Mouse (Mus musculus) liver, embryonic 14 days (tissue): ENCODE measurements around the gene BC051142. TPM values are rescaled to one million over a fixed set of nuclear protein-coding genes. Genes with fewer than 3 reads are reported as not detected.

ENCODE experiments used
- polyA plus RNA-seq: library from polyadenylated mRNA; depleted of rRNA; stranded (reverse); fragments of >200 nt; gene quantifications from 2 replicates; pipeline ENCODE4 v1.2.3, GENCODE M21; 2012; rRNA removed

Gene BC051142
- 0.15 and 0.23 TPM in 2 replicates for polyA plus RNA-seq

DNA sequence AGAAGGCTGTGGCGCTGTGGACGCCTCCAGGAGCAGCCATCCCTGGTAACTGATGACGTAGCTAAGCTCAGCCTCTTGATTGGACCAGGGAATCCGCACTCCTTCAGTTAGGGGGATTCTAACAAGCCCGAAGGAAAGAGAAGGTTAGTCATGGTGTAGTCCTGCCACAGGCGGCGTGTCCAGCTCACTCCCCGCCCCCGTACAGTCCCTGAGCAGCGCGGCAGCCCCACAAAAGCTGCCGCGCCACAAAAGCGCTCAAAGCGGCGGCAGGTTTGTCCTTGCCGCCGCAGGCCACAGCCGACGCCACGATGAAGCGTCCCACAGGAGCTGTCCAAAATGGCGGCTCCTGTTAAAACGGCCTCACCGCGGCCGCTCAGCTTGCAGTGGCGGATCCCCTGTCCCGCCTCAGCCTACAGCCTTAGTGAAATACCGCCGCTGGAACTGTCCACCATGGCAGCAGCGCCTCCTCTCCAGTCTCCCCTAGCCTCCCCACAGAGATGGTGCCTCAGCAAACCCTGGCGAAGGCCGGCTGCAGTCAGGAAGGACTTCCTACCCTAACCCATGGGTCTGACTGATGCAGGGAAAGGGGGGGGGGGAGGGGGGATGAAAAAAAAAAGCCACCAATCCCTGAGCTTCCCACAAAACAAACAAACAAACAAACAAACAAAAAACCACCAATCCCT lies at the start of gene BC051142:
BC051142 (plus strand) TSS at position 110 of the 683 bp plus-strand sequence.

DNA sequence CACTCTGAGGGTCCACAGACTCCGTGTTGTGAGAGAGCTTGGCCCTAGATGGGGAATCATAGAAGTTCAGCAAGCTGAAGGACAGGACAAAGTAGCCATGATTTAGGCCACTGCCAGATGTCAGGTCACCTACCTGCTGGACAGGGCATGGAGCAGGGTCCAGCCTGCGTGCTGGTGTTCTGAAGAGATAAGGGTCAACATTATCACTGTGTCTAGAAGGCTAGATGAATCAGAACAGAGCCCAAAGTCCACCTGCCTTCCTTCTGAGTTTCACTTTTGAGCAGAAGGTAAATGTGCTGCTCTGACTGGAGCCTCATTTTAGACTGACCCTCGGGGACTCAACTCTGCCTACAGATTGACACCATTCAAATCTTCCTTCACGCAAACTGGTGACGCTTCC lies 44.1 kb upstream of the BC051142 start, which contains the start of gene Btnl2:
Btnl2 (plus strand) TSS at position 284 of the 400 bp plus-strand sequence.

DNA sequence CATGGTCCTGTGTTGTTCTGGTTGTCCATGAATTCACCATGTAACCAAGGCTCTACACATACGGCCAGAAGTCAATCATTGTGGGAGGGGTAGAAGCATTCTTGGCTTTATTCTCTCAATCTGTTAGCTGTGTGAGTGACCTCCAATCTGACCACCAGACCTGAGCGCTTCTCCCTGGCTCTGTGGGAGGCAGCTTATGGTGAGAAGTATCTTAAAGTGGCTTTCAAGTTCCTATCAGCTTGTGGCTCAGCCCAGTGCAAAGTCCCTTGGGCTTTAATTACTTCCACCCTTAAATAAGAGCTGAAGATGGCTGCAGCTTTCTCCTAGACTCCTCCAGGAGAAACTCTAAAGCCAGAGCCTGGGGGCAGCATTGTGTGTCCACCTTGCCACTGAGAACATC lies 21.8 kb upstream of the BC051142 start, which contains the start of gene Btnl1:
Btnl1 (plus strand) TSS at position 286 of the 400 bp plus-strand sequence.

DNA sequence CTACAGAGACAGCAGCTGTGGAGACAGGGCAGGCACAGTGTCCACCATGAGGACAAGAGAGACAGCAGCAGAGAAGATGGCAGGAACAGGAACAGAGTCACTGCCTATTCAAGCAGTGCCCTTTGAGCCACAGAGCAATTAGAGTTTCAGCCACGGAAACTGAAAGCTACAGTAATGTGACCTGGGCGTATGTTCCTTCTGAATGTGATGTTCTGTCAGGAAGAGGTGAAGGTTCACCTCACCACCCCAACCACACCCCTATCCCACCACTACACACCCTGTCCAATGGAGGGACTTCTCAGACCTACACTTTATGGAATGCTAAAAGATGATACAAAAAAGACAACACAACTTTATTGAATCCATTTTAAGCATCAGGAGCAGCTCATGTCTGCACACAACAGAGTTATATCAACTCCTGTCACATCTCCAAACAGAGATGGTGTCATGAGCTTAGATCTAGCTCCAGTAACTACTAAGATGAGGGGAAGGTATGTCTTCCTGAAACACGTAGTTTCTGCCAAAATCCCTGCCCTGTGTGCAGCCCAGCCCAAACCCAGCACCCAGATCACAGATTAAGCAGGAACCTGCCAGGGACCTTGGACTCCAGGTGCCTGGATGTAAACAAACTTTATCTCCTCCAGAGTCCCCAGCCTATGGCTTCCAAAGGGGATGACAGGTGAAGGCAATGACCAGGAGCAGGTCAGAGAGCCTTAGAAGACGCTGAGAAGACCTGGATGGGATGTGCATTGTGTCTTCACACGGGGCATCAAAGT lies 78.8 kb downstream of the BC051142 start, which contains the start of gene Btnl4:
Btnl4 (minus strand) TSS at position 81 of the 776 bp plus-strand sequence.

Other genes starting within 250 kb of the BC051142 start
- 0.68 and 1.0 TPM in 2 replicates for gene H2-DMb1, start 245.7 kb upstream of the BC051142 start, polyA plus RNA-seq
- gene Tap1, start 211.3 kb upstream of the BC051142 start, polyA plus RNA-seq, result 2.4 and 2.7 TPM in 2 replicates
- gene Psmb9, start 211.1 kb upstream of the BC051142 start, polyA plus RNA-seq, result 5.4 and 6.2 TPM in 2 replicates
- 10.8 and 12.8 TPM in 2 replicates for gene Psmb8, start 201.1 kb upstream of the BC051142 start, polyA plus RNA-seq
- 2.8 and 3.3 TPM in 2 replicates for gene Tap2, start 195.3 kb upstream of the BC051142 start, polyA plus RNA-seq
- 0.12 and 0.17 TPM in 2 replicates for gene H2-Ob, start 159.9 kb upstream of the BC051142 start, polyA plus RNA-seq
- 1.5 and 1.9 TPM in 2 replicates for gene H2-Ab1, start 141.1 kb upstream of the BC051142 start, polyA plus RNA-seq
- 1.1 and 1.2 TPM in 2 replicates for gene H2-Aa, start 111.0 kb upstream of the BC051142 start, polyA plus RNA-seq
- 0.48 and 0.78 TPM in 2 replicates for gene H2-Eb1, start 93.0 kb upstream of the BC051142 start, polyA plus RNA-seq
- gene H2-Eb2, start 73.2 kb upstream of the BC051142 start, polyA plus RNA-seq, result 0.01 TPM in 1 of 2 replicates, not detected in the other
- 0.03 TPM in 2 replicates for gene Btnl2, start 44.0 kb upstream of the BC051142 start, polyA plus RNA-seq
- gene Btnl1, start 21.7 kb upstream of the BC051142 start, polyA plus RNA-seq, result not detected in 2 replicates
- gene Btnl4, start 78.5 kb downstream of the BC051142 start, polyA plus RNA-seq, result not detected in 2 replicates
- gene Btnl6, start 118.5 kb downstream of the BC051142 start, polyA plus RNA-seq, result not detected in 2 replicates
- gene Notch4, start 165.4 kb downstream of the BC051142 start, polyA plus RNA-seq, result 0.58 and 0.70 TPM in 2 replicates
- gene Gpsm3, start 191.0 kb downstream of the BC051142 start, polyA plus RNA-seq, result 3.5 and 4.0 TPM in 2 replicates
- 21.8 and 22.1 TPM in 2 replicates for gene Pbx2, start 192.4 kb downstream of the BC051142 start, polyA plus RNA-seq
- gene Ager, start 199.0 kb downstream of the BC051142 start, polyA plus RNA-seq, result 1.3 and 1.4 TPM in 2 replicates
- 49.5 and 53.6 TPM in 2 replicates for gene Rnf5, start 204.9 kb downstream of the BC051142 start, polyA plus RNA-seq
- gene Agpat1, start 205.4 kb downstream of the BC051142 start, polyA plus RNA-seq, result 29.1 and 33.0 TPM in 2 replicates
- gene Egfl8, start 217.2 kb downstream of the BC051142 start, polyA plus RNA-seq, result 0.37 and 0.54 TPM in 2 replicates
- 8.7 and 11.0 TPM in 2 replicates for gene Ppt2, start 229.7 kb downstream of the BC051142 start, polyA plus RNA-seq
- gene Prrt1, start 230.7 kb downstream of the BC051142 start, polyA plus RNA-seq, result 0.02 and 0.03 TPM in 2 replicates
- gene Fkbpl, start 245.9 kb downstream of the BC051142 start, polyA plus RNA-seq, result 1.6 and 1.7 TPM in 2 replicates
- gene Atf6b, start 248.3 kb downstream of the BC051142 start, polyA plus RNA-seq, result 13.3 and 14.6 TPM in 2 replicates